Mouse (Mus musculus): ENCODE data around the gene Dram1. TPM values are rescaled to one million over a fixed set of nuclear protein-coding genes. Genes with fewer than 3 reads are reported as not detected.
A peak's percentile ranks its signal among the peaks of the same experiment; 100 is the strongest.

Gene Dram1
- total RNA-seq, 2 experiments from 2014 or later: 0.88 to 1.5 TPM

GRCm38 (mm10) chr10:88356114-88356982, 22.5 kb downstream of the Dram1 start:
- peak overlapping the region; percentile 75 for H3K27ac ChIP-seq
- DNase-seq (ENCODE audit: low spot score in 2 of 2): no peak
- TF ChIP-seq CTCF (conservative IDR thresholded peaks at IDR 0.05): no peak
- peak overlapping the region; percentile 81 for H3K4me3 ChIP-seq

- no peak overlapping the region for H3K27ac ChIP-seq
- H3K4me3 ChIP-seq: no peak overlapping the region
- DNase-seq (ENCODE audit: low spot score in 2 of 2): no peak
- no peak for TF ChIP-seq CTCF (conservative IDR thresholded peaks at IDR 0.05)
Observed at GRCm38 (mm10) chr10:88354599-88354998, 24.3 kb downstream of the Dram1 start.

DNA sequence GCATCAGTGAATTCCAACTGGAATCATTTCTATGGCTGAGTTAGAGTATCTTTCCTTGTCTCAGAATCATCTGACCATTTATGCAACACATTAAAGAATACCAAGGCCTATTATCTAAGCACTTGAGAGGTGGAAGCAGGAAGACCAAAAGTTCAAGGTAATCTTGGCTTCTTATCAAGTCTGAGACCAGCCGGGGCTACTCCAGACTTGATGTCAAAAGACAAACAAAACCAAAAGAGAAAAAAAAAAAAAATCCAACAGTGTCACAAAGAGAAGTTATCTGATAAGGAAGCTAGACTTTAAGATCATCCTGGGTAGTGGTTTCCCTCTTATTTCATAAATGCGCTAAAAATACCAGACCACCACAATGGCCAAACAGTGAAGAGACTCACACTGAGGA, 26.3 kb downstream of the Dram1 start:
- H3K4me3 ChIP-seq: no peak overlapping the region
- DNase-seq (ENCODE audit: low spot score in 2 of 2): no peak
- no peak overlapping the region for H3K27ac ChIP-seq
- no peak for TF ChIP-seq CTCF (conservative IDR thresholded peaks at IDR 0.05)

GRCm38 (mm10) chr10:88351411-88352103, 27.3 kb downstream of the Dram1 start:
- TF ChIP-seq CTCF (conservative IDR thresholded peaks at IDR 0.05): no peak
- no peak for DNase-seq (ENCODE audit: low spot score in 2 of 2)
- H3K27ac ChIP-seq: no peak overlapping the region
- H3K4me3 ChIP-seq: no peak overlapping the region

DNA sequence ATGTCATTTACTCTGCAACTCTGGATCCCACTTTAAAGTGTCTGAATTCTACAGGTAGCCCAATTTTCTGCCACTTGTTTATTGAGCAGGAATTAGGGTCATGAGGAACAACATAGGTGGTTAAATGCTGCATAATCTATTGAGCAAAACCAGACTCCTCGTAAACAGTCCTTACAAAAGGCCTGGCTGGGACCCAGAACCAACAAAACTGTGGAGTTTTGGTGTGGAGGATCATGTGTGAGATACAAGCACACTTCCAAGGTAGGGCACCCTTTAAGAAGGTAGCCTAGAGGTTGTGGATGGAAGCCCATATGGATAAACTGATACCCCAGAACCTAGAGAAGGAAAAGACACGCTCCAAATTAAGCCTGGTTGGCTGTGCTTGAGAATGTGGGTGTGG, 28.2 kb downstream of the Dram1 start:
- no peak overlapping the region for H3K27ac ChIP-seq
- H3K4me3 ChIP-seq: no peak overlapping the region
- TF ChIP-seq CTCF (conservative IDR thresholded peaks at IDR 0.05): no peak
- DNase-seq (ENCODE audit: low spot score in 2 of 2): no peak

DNA sequence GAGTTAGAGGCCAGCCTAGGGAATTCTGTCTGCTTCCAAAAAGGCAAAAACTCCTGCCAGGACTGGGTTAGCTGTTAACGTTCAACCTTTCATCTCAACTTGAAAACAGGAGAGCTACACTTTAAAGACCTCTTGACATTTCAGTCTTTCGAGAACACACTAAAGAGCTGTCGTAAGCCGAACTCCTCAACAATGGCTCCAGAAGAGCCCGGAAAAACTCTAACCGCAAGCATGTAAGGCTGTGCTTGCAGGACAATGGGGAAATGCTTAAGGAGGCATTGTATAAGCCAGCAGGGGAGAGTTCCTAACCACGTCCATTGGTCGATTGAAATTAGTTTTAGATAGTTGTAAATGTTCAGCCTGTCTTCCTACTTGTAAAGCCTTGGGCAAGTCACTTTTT, 29.1 kb downstream of the Dram1 start:
- TF ChIP-seq CTCF (conservative IDR thresholded peaks at IDR 0.05): no peak
- no peak for DNase-seq (ENCODE audit: low spot score in 2 of 2)
- no peak overlapping the region for H3K4me3 ChIP-seq
- no peak overlapping the region for H3K27ac ChIP-seq

GRCm38 (mm10) chr10:88346454-88347245, 32.2 kb downstream of the Dram1 start:
- no peak overlapping the region for H3K27ac ChIP-seq
- DNase-seq (ENCODE audit: low spot score in 2 of 2): no peak
- no peak for TF ChIP-seq CTCF (conservative IDR thresholded peaks at IDR 0.05)
- H3K4me3 ChIP-seq: no peak overlapping the region

- no peak for DNase-seq (ENCODE audit: low spot score in 2 of 2)
- Histone ChIP-seq H3K27ac (no peak overlapping the region), H3K4me3 (no peak overlapping the region)
- no peak for TF ChIP-seq CTCF (conservative IDR thresholded peaks at IDR 0.05)
Observed at GRCm38 (mm10) chr10:88345899-88346401, 32.9 kb downstream of the Dram1 start.

DNA sequence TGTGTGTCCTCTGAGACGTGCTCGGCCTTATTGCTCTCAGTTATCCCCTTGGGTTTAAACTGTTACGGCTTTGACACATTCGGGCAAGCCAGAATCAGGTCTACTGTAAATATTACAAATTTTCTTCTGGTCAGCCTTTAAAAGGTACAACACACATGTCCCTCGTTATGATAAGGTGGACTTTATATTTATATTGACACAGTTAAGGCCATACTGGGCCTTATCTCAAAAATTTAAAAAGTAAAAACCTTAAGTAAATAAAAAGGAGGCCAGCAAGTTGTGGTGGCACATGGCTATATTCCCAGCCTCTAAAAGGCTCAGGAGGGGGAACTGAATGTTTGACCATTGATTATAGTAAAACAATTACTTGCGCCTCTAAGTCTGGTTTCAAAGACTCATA, 37.5 kb downstream of the Dram1 start:
- Histone ChIP-seq H3K27ac (no peak overlapping the region), H3K4me3 (no peak overlapping the region)
- DNase-seq (ENCODE audit: low spot score in 2 of 2): no peak
- no peak for TF ChIP-seq CTCF (conservative IDR thresholded peaks at IDR 0.05)

GRCm38 (mm10) chr10:88340660-88341059, 38.2 kb downstream of the Dram1 start:
- no peak for TF ChIP-seq CTCF (conservative IDR thresholded peaks at IDR 0.05)
- DNase-seq (ENCODE audit: low spot score in 2 of 2): no peak
- Histone ChIP-seq H3K27ac (no peak overlapping the region), H3K4me3 (no peak overlapping the region)

DNA sequence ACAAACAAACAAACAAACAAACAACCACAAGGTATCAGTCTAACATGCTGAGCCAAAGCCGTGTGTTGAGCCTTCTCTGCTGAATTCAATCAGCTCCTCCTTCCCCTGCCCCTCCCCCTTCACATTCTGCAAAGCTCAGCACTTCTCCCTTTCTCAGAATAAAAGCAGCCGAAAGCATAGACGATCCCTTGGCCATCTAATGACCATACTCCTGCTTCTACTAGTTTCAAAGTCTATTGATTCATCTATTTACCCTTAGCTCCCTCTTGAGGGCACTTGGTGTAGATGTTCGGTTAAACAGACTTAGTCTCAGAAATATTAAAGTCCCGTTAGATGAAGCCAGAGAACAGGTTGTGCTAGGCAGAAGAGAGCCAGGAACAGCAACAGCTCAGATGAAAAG, 48.2 kb downstream of the Dram1 start:
- Histone ChIP-seq H3K4me3 (no peak overlapping the region), H3K27ac (no peak overlapping the region)
- TF ChIP-seq CTCF (conservative IDR thresholded peaks at IDR 0.05): peak; percentile 74
- peak in 1 of 2 experiments; percentile 13 for DNase-seq (ENCODE audit: low spot score in 2 of 2)

DNA sequence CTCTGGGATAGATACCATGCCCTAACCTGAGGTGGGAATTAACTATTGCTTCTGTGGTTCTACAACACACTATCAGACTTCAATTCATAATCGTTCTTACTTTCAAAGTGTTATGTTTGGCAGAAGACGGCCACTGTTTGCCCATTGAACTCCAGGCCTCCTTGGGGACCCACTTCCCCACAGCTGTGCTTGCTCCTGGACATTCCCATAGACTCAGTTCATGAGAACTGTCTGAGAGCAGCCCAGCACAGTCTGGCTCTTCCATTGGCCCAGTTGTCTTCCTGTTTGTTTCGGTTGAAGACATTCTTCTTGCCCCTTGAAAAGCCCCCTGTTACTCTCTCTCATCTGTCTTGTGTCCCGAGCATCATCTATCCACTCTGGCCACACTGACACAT, 50.8 kb downstream of the Dram1 start:
- no peak for TF ChIP-seq CTCF (conservative IDR thresholded peaks at IDR 0.05)
- Histone ChIP-seq H3K4me3 (no peak overlapping the region), H3K27ac (no peak overlapping the region)
- DNase-seq (ENCODE audit: low spot score in 2 of 2): no peak

Data from layer of hippocampus, adult 2 months (tissue).